Mouse (Mus musculus) right cerebral cortex, adult 18-20 months (tissue): Measurements from ENCODE around the gene Igsf3.

ENCODE experiments used
- DNase-seq: peaks from one replicate; pipeline ENCODE4 v3.0.0; 2022; ENCODE audit warnings: mixed read lengths

Gene Igsf3

DNA sequence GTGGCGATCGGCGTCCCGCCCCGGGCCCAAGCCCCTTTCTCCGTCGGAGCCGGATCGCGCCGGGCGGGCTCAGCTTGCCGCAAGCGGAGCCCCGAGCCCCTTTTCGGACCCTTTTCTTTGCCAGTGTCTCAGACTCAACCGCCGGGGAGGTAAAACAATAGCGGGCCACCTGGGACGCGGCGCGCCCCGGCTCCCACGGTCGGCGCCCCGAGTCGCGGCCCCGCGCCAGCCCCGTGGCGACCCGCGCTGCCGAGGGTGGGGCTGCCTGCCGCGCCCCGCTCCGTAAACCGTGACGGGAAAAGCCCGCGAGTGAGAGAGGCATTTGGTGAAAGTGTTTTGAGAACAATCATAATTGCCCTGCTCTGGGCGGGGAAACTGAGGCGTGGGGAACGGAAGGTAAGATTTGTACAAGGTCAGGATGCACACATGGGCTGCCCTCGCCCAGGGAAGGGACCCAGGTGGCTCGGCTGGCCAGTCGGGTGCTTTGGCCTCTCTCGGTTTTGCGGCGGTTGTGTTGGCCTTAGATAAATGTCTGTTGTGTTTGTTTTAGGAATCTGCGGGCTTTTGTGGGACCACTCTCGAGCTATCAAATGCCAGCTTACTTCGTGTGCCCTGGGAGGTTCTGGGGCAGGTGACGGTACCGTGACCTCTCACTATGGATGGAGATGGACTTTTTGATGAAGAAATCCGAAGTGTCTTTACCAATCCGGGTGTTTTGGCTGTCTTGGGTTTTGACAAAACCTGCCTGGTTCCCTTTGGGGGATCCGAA lies 557 bp downstream of the Igsf3 start:
- no peak for DNase-seq

DNA sequence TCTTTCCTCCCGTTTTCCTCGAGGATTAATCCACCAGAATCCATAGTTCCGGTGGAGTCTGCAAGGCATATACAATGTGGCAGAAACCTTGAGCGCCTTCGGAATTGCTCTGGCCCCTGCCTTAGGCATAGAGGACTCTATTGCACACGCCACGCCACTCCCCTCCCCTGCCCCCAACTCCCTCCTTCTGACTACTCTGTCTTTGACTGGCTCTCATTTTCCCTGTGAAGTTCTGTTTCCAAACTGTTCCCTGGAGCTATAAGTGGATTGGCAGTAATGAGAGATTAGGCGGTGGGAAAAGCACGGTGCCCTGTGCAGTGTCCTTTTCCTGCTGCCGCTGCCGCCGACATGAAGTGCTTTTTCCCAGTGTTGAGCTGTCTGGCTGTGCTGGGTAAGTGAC lies 1.2 kb downstream of the Igsf3 start:
- no peak for DNase-seq

DNA sequence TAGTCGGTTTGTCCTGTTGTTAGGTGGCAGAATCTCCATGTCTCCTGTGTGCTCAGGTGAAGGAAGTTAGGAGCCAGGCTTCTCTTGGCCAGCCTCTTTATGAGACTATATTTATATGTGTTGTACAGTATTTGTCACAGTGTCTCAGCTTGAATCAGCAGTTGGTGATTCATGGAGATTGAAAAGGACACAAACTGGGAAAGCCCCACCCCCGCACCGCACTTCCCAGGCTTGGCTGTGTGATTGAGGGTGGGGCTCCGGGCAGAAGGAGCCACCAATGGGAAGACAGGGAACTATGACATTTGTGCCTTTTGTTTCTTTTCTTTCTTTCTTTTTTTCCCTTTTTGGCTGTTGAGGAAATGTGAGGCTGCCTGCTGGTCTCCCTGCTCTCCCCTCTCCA lies 2.9 kb downstream of the Igsf3 start:
- DNase-seq, result peak; percentile 85

DNA sequence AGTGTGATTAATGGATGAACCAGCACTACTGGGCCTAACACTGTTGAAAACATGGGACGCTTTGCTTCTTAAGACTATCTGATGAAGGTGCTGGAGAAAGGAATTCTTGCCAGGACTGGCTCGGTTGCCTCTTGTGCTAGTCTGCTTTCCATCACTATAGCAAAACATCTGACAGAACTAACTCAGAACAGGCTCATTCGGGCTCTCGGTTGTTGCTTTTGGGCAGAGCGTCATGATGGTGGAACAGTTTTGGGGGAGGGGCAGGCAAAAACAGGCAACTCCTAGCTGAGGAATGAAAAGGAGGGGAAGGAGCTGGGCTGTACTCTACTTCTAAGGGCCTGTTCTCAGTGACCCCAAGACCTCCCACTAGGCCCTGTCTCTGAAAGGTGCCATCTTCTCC lies 4.8 kb downstream of the Igsf3 start:
- no peak for DNase-seq

DNA sequence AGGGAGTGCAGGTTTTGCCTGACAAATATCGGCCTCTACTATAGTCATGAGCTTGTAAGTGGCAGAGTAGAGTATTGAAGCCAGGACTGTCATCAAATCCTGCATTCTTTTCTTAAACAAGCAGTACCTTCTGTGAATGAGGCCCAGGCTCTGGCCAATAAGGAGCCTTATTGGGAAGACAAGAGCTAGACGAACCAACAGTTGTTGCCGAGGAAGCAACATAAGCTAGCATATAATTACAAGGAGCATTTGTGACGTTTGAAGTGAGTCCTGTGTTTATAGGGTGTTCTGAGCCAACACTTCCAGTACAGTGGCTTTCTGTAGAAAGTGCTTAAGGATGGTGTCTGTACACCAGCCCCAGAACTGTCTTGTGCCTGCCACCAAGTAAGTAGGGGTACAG lies 5.9 kb downstream of the Igsf3 start:
- no peak for DNase-seq

DNA sequence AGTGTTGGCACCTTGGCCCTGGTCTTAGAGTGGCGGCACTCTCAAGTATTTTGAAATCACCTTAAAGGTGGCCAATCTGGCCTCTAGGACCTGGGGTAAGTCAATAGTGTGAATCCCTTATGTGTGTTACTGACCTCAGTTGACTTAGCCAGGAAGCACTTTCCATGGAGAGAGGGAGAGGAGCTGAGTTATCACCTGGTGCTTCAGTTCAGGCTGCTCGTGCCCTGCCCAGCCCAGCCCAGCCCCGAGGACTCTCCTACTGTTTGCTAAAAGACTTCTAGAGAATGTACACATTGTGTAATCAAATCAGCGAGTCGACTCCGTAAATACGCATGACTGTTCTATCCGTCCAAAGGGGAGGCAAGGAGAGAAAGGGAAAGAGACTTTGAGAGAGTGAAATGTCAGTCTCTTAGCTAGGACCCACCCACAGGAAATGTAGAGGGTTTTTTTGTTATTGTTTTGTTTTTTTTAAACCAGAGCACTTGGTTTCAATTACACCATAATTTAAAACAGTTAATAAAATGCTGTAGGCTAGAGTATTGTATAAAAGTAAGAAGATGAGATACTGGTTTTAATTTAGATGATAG lies 9.6 kb downstream of the Igsf3 start:
- no peak for DNase-seq

- DNase-seq, result no peak
Measured at GRCm38 (mm10) chr3:101387849-101388248, 11.0 kb downstream of the Igsf3 start.

- no peak for DNase-seq
Measured at GRCm38 (mm10) chr3:101389566-101389965, 12.7 kb downstream of the Igsf3 start.

DNA sequence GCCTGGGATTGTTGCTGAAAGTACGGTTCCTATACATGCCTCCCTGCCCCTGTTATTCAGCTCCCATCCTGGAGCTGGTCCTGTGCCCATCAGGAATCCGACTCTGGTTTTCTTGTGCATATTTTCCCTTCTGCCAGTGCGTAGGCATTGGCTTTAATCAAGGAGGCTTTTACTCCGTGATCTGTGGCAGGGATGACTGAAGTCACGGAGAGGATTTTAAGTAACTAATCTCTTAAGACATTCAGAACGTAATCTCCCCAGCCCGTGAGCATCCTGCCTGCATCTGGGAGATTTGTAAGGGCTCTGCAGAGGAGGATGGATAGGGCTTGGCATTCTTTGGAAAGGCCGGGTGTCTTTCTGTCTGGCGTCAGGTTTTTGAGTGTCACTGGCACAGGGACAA lies 13.6 kb downstream of the Igsf3 start:
- no peak for DNase-seq

GRCm38 (mm10) chr3:101391991-101392390 lies 15.1 kb downstream of the Igsf3 start:
- no peak for DNase-seq

DNA sequence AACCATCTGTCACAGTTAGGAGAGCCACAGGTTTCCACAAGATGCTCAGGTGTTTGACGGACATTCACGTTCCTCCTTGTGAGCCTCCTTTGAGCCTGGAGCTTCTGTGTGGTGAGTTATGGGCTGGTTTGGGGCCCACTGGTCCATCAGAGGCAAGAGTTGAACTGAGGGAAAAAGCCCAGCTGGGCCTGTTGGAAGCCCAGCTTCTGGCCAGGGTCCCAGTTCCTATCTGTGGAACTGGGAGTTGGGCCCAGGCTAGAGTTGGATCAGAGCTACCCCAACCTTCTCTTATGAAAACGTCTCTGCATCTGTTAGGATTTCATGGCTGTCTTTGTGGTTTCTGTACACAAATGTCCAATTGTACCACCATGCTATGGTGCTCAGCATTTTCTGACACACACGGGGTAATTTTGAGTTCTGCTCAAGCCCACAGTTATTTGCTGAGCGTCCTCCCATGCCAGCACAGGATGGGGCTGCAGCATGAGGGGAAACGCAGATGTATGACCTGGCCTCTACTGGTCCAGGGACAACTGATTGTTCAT lies 16.3 kb downstream of the Igsf3 start:
- no peak for DNase-seq

DNA sequence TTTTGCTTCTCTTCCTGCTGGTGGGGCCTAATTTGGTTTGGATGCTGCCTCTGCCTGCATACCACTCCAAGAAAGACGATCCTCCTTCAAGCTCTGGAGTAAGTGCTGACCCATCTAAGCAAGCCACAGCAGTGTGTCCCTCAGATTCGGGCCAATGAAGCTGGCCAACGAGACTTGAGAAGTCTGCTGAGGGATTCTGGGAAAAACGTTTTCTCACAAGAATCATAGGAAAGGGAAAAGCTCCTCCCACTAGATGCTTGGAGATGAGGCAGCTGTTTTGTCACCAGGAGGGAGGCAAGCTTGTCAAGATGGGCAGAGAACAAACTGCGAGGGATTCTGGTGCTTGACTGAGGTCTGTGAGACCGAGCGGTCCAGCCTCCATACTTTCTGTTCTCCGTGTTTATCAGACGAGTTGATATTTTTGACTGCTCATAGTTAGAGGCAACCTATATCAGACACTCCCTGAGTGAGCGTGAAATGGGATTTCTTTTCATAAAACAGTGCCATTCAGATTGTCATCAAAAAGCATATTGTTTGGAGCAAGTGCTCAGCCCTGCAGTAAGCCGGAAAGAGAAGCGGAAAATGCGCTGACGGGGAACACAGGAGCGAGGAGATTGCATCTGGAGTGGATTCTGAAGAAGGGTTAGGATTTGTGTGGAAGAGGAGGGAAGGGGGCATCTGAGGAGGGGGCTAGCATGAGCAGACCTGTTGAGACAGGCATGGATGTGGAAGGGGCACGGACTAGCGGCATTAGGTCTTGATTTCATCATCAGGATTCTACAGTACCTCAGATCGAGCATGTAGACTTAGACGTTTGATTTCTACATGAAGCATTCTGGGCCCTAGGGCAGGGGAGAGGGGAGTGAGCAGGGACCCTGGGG lies 17.0 kb downstream of the Igsf3 start:
- DNase-seq, result no peak

DNA sequence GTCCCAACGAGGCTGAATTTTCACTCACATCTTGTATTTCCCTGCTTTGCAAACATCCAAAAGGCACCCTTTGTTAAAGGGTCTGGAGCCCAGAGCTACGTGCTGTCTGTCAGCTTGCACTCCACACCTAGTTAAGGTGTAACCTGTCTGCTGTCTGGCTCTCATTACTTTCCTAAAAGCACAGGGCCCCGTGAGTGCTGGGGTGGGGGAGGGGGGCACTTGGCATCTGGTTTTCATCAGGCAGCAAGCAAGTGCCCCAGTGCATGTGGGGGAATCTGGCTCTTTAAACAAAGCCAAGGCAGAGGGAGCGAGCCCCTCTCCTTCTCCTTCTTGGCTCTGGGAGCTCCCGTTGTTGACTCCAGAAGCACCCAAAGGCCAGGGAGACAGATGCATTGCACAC lies 18.5 kb downstream of the Igsf3 start:
- no peak for DNase-seq

DNA sequence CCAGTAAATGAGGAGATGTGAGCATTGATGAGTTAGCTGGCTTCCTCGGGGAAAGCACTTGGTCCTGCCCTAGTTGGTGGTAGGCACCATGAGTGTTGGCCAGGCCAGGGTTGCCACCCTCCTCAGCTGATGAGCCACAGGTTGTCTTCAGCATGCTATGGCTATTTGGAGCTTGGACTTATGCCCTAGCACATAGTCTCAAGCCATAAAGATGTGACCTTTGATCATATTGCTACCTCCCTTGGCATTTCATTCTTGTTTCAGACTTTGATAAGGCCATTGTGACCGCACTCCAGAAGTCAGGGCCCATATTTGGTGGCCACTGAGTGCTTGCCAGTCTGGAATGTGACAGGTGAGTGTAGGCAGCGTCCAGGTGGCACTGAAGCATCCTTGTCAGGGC lies 19.2 kb downstream of the Igsf3 start:
- no peak for DNase-seq

- no peak for DNase-seq
Measured at GRCm38 (mm10) chr3:101396726-101397263, 19.9 kb downstream of the Igsf3 start.

GRCm38 (mm10) chr3:101397422-101397821 lies 20.5 kb downstream of the Igsf3 start:
- no peak for DNase-seq

DNA sequence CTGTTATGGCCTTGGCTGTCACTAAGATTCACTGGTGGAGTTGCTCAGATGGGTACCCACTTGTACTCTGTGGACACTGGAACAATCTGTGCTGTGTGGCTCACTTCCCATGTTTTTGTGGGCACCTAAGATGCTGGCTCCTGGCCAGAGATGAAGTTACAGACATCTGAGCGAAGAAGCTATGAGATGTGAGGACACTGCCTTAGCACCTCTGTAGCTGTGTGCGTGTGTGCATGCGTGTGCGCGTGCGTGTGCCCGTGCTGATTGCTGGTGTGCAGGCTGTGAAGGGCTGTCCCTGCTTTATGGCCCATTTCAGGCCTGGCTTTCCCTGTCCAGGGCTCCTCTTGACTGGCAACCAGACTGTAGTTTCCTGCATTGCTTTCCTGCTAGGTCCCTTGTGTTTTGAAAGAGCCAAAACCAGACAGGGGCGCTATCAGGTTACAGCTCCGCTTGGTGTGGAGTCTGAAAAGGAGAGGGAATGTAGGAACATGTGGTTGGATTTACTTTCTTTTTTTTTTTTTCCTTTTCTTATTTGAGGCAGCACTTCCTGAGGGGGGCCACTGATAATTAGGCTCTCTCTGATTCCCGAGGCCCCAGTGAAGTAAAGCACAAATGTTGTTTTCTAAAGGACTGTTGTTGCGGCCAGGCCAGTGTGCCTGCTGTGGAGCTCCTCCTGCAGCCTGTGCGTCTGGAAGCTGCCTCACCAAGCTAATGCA lies 21.3 kb downstream of the Igsf3 start:
- DNase-seq, result no peak

DNA sequence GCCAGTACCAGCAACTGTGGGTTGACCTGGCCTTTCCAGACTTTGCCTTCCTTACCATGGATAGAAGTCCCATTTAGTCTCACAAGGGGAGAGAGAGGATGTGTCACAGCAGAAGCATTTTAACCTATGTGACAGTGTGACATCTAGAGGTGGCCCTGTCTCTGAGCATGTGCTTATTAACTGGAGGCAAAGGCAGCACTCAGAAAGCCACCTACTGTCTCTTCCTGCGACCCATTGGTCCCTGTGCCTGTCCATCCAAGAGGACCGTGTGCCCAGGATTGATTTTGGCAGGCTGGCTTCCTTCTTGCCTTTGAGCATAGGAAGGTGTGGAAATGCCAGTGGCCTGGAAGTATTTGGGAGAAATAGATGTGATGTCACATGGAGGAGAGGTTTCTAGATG lies 22.0 kb downstream of the Igsf3 start:
- no peak for DNase-seq

- no peak for DNase-seq
Measured at GRCm38 (mm10) chr3:101401501-101401900, 24.6 kb downstream of the Igsf3 start.

GRCm38 (mm10) chr3:101404620-101405415 lies 27.9 kb downstream of the Igsf3 start:
- no peak for DNase-seq

- peak; percentile 74 for DNase-seq
Measured at GRCm38 (mm10) chr3:101405495-101405894, 28.6 kb downstream of the Igsf3 start.

GRCm38 (mm10) chr3:101406097-101406496 lies 29.2 kb downstream of the Igsf3 start:
- DNase-seq, result no peak
